Mouse (Mus musculus) testis, adult 2 months (tissue): ENCODE results near the gene Rab3gap2.

Experiments
- CTCF ChIP-seq: fragments of 200-500 bp; IDR thresholded peaks from 2 replicates; pipeline ENCODE4 v1.5.1; 2012; ENCODE audit warnings: low read depth, mild to moderate bottlenecking, inconsistent platforms, low read length, moderate library complexity; ENCODE audit not compliant: control insufficient read depth, insufficient read depth, insufficient replicate concordance
- POLR2A ChIP-seq: fragments of 200-500 bp; IDR thresholded peaks from 2 replicates; pipeline ENCODE4 v1.6.1; 2012; ENCODE audit warnings: low read depth, mild to moderate bottlenecking, inconsistent platforms, low read length, moderate library complexity; ENCODE audit not compliant: control insufficient read depth

DNA sequence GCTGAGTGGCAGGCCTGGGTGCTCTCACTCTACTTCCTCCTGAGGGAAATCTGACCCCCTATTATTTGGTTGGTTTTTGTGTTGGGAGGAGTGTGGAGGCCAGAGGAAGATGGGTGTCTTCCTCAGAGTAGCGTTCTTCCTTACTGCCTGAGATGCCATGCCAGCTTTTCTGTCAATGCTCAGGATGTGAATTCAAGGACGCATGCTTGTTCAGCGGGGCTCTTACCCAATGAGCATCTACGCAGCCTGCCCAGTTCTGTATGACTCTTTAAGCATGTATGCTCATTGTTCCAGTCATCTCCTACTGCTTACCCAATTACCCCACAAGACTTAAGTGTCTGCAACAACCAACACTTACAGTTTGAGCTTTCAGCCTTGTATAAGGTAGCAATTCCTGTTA lies 76.7 kb downstream of the Rab3gap2 start:
- TF ChIP-seq CTCF, result no peak
- TF ChIP-seq POLR2A, result no peak
